Mouse (Mus musculus) lung, postnatal 0 days (tissue): ENCODE measurements around the gene Mical3. TPM values are rescaled to one million over a fixed set of nuclear protein-coding genes. Genes with fewer than 3 reads are reported as not detected.
A peak's percentile ranks its signal among the peaks of the same experiment; 100 is the strongest.

ENCODE experiments used
- ATAC-seq: fragments of 200-750 bp; cut with Nextera tagmentation; 2 replicates; pipeline ENCODE4 v1.8.0; 2017; ENCODE audit warnings: moderate library complexity
- DNase-seq: peaks from one replicate; pipeline ENCODE4 v3.0.0-alpha.2; 2016; ENCODE audit warnings: low spot score
- H3K27ac ChIP-seq: fragments of 300-500 bp; sonication (generic); 2 replicates; pipeline ENCODE4 v1.5.1; 2014; ENCODE audit warnings: antibody characterized with exemption, mild to moderate bottlenecking, low read length, mixed read lengths
- H3K27me3 ChIP-seq: fragments of 300-500 bp; sonication (generic); replicated peaks from 2 replicates; pipeline ENCODE4 v1.6.1; 2014; ENCODE audit warnings: low read length, mixed read lengths; ENCODE audit not compliant: insufficient read depth
- H3K36me3 ChIP-seq: fragments of 300-500 bp; sonication (generic); 2 replicates; pipeline ENCODE4 v1.6.1; 2014; ENCODE audit warnings: low read length, mixed read lengths; ENCODE audit not compliant: insufficient read depth
- H3K4me1 ChIP-seq: fragments of 300-500 bp; sonication (generic); 2 replicates; pipeline ENCODE4 v1.6.1; 2014; ENCODE audit warnings: antibody characterized with exemption, low read depth, low read length, mixed read lengths; ENCODE audit not compliant: insufficient read depth
- H3K4me2 ChIP-seq: fragments of 300-500 bp; sonication (generic); replicated peaks from 2 replicates; pipeline ENCODE4 v1.6.1; 2014; ENCODE audit warnings: low read depth, mild to moderate bottlenecking, low read length, moderate library complexity, mixed read lengths
- H3K4me3 ChIP-seq: fragments of 300-500 bp; sonication (generic); 2 replicates; pipeline ENCODE4 v1.5.1; 2014; ENCODE audit warnings: low read depth, low read length
- H3K9ac ChIP-seq: fragments of 300-500 bp; sonication (generic); replicated peaks from 2 replicates; pipeline ENCODE4 v1.6.1; 2014; ENCODE audit warnings: low read depth, mild to moderate bottlenecking
- H3K9me3 ChIP-seq: fragments of 300-500 bp; sonication (generic); 2 replicates; pipeline ENCODE4 v1.6.1; 2016; ENCODE audit warnings: low read length, mixed read lengths
- CTCF ChIP-seq: IDR thresholded peaks from 2 replicates; pipeline ENCODE4 v1.5.1; 2016; ENCODE audit warnings: antibody characterized with exemption, mild to moderate bottlenecking
- EP300 ChIP-seq: IDR thresholded peaks from 2 replicates; pipeline ENCODE4 v1.6.1; 2016; ENCODE audit warnings: antibody characterized with exemption, mild to moderate bottlenecking, control low read depth
- WGBS: fragments of 180-500 bp; shearing (Covaris S2); extraction: QIAGEN DNeasy Blood & Tissue Kit; methylation state at CpG from one replicate; pipeline ENCODE4 v1.1.7; 2014; 5-methylcytosine and 5-hydroxymethylcytosine counted together
- polyA plus RNA-seq: library from polyadenylated mRNA; unstranded; fragments of >200 nt; fragmentation: Nextera tagmentation; extraction: Ambion mirVana; gene quantifications from 2 replicates; pipeline ENCODE4 v1.2.1, GENCODE M21; 2015

Mical3 gene
- polyA plus RNA-seq, 1 experiment from 2014 or later, result 12.8 TPM

- Histone ChIP-seq H3K9me3 (no peaks in the 10 kb centered on the region), H3K4me1 (no peaks in the 10 kb centered on the region; the same call in 1 of the 2 replicates), H3K27ac (no peak overlapping the region), H3K27me3 (no peaks in the 10 kb centered on the region), H3K4me2 (no peak overlapping the region), H3K4me3 (no peak overlapping the region), H3K36me3 (no peaks in the 10 kb centered on the region), H3K9ac (no peak overlapping the region)
- DNase-seq, result no peak
- ATAC-seq, result no peak; the same call in 1 of the 2 replicates
- WGBS, result 66% methylated on average over 7 of the region's 7 CpGs
- TF ChIP-seq CTCF (no peak), EP300 (no peak)
Measured at GRCm38 (mm10) chr6:121053585-121054112, 77.2 kb downstream of the Mical3 start.

GRCm38 (mm10) chr6:121051972-121052629 is 78.7 kb downstream of the Mical3 start:
- no peaks in the 10 kb centered on the region; the same call in 1 of the 2 replicates for H3K4me1 ChIP-seq
- no peaks in the 10 kb centered on the region for H3K27me3 ChIP-seq
- H3K4me3 ChIP-seq, result no peak overlapping the region
- H3K9ac ChIP-seq, result no peak overlapping the region
- H3K9me3 ChIP-seq, result no peaks in the 10 kb centered on the region
- no peak overlapping the region for H3K4me2 ChIP-seq
- H3K27ac ChIP-seq, result no peak overlapping the region
- ATAC-seq (no peak), DNase-seq (no peak)
- TF ChIP-seq CTCF, result no peak
- TF ChIP-seq EP300, result no peak
- WGBS, result 88% methylated on average over 13 of the region's 13 CpGs
- H3K36me3 ChIP-seq, result no peaks in the 10 kb centered on the region

GRCm38 (mm10) chr6:121051411-121051810 is 79.4 kb downstream of the Mical3 start:
- Histone ChIP-seq H3K9me3 (no peaks in the 10 kb centered on the region), H3K27ac (no peak overlapping the region)

GRCm38 (mm10) chr6:121048696-121049095 is 82.1 kb downstream of the Mical3 start:
- Histone ChIP-seq H3K9ac (no peak overlapping the region), H3K27ac (0 out of 2 replicates have a peak overlapping the region, but pooled peaks have one; percentile 47), H3K4me3 (no peak overlapping the region), H3K4me1 (no peaks in the 10 kb centered on the region; the same call in 1 of the 2 replicates), H3K27me3 (no peaks in the 10 kb centered on the region), H3K4me2 (no peak overlapping the region), H3K9me3 (no peaks in the 10 kb centered on the region), H3K36me3 (no peaks in the 10 kb centered on the region)
- WGBS, result 64% methylated on average over 8 of the region's 8 CpGs
- ATAC-seq, result no peak
- DNase-seq, result no peak
- TF ChIP-seq EP300 (no peak), CTCF (no peak)

More at GRCm38 (mm10) chr6:121051411-121051810, 79.4 kb downstream of the Mical3 start:
- H3K36me3 ChIP-seq, result no peaks in the 10 kb centered on the region
- TF ChIP-seq EP300 (no peak), CTCF (no peak)
- ATAC-seq (no peak), DNase-seq (no peak)
- no peaks in the 10 kb centered on the region for H3K27me3 ChIP-seq
- no peaks in the 10 kb centered on the region; the same call in 1 of the 2 replicates for H3K4me1 ChIP-seq
- WGBS, result 73% methylated on average over 8 of the region's 8 CpGs
- no peak overlapping the region for H3K4me3 ChIP-seq
- H3K4me2 ChIP-seq, result no peak overlapping the region
- no peak overlapping the region for H3K9ac ChIP-seq

GRCm38 (mm10) chr6:121045345-121046080 is 85.3 kb downstream of the Mical3 start:
- H3K4me1 ChIP-seq, result no peaks in the 10 kb centered on the region; the same call in 1 of the 2 replicates
- H3K4me3 ChIP-seq, result no peak overlapping the region
- 52% methylated on average over 20 of the region's 20 CpGs for WGBS
- H3K9me3 ChIP-seq, result no peaks in the 10 kb centered on the region
- DNase-seq (no peak), ATAC-seq (peak; percentile 56)
- H3K27ac ChIP-seq, result no peak overlapping the region
- peaks cover 7% of the 10 kb centered on the region; the same call in 1 of the 2 replicates for H3K36me3 ChIP-seq
- no peak for TF ChIP-seq CTCF
- no peak for TF ChIP-seq EP300
- no peak overlapping the region for H3K9ac ChIP-seq
- no peaks in the 10 kb centered on the region for H3K27me3 ChIP-seq
- H3K4me2 ChIP-seq, result 0 out of 2 replicates have a peak overlapping the region, but pooled peaks have one; percentile 11
